Mouse (Mus musculus): ENCODE data around the gene Lysmd1. TPM values are rescaled to one million over a fixed set of nuclear protein-coding genes. Genes with fewer than 3 reads are reported as not detected.

Lysmd1 gene
- total and polyA plus RNA-seq, 2 experiments from 2014 or later = 35.3 to 51.9 TPM

- Histone ChIP-seq H3K4me3 (ENCODE audit: low read depth, low read length) (no peak overlapping the region), H3K27me3 (ENCODE audit: insufficient read depth, low read length) (no peaks in the 10 kb centered on the region), H3K27ac (ENCODE audit: low read depth, low read length) (no peak overlapping the region), H3K4me1 (ENCODE audit: insufficient read depth, low read length) (0 out of 2 replicates have a peak, but pooled peaks cover 1% of the 10 kb centered on the region), H3K9me3 (ENCODE audit: low read length) (no peaks in the 10 kb centered on the region), H3K36me3 (ENCODE audit: insufficient read depth, low read length) (peaks cover 51% of the 10 kb centered on the region), H3K9ac (replicated peaks; ENCODE audit: low read length, poor library complexity, severe bottlenecking) (no peak overlapping the region), H3K4me2 (ENCODE audit: low read depth, low read length, poor library complexity, severe bottlenecking) (no peak overlapping the region)
- 94% methylated on average over 2 of the region's 2 CpGs for WGBS
- DNase-seq (ENCODE audit: low spot score) = no peak
- no peak for TF ChIP-seq CTCF (IDR thresholded peaks at IDR 0.05)
- ATAC-seq (ENCODE audit: low FRiP score) = no peak
Measured at GRCm38 (mm10) chr3:95117751-95118150, 16.1 kb upstream of the Lysmd1 start.

- Histone ChIP-seq H3K36me3 (ENCODE audit: insufficient read depth, low read length) (peaks cover 37% of the 10 kb centered on the region), H3K27me3 (ENCODE audit: insufficient read depth, low read length) (no peaks in the 10 kb centered on the region), H3K4me2 (ENCODE audit: low read depth, low read length, poor library complexity, severe bottlenecking) (no peak overlapping the region), H3K9ac (replicated peaks; ENCODE audit: low read length, poor library complexity, severe bottlenecking) (no peak overlapping the region), H3K4me3 (ENCODE audit: low read depth, low read length) (no peak overlapping the region), H3K27ac (ENCODE audit: low read depth, low read length) (no peak overlapping the region), H3K4me1 (ENCODE audit: insufficient read depth, low read length) (no peaks in the 10 kb centered on the region), H3K9me3 (ENCODE audit: low read length) (no peaks in the 10 kb centered on the region)
- 92% methylated on average over 6 of the region's 6 CpGs for WGBS
- no peak for TF ChIP-seq CTCF (IDR thresholded peaks at IDR 0.05)
- ATAC-seq (ENCODE audit: low FRiP score) (no peak), DNase-seq (ENCODE audit: low spot score) (no peak)
Measured at GRCm38 (mm10) chr3:95121580-95121979, 12.3 kb upstream of the Lysmd1 start.

- 60% methylated on average over 6 of the region's 6 CpGs for WGBS
- no peaks in the 10 kb centered on the region for H3K9me3 ChIP-seq (ENCODE audit: low read length)
- no peak within 1 kb of the TSS for H3K4me3 ChIP-seq (ENCODE audit: low read depth, low read length)
- DNase-seq (ENCODE audit: low spot score) (no peak), ATAC-seq (ENCODE audit: low FRiP score) (no peak)
- no peak within 1 kb of the TSS for H3K27ac ChIP-seq (ENCODE audit: low read depth, low read length)
- no peaks in the 10 kb centered on the region for H3K27me3 ChIP-seq (ENCODE audit: insufficient read depth, low read length)
- TF ChIP-seq CTCF (IDR thresholded peaks at IDR 0.05) = peak; percentile 60
- peaks cover 30% of the 10 kb centered on the region for H3K36me3 ChIP-seq (ENCODE audit: insufficient read depth, low read length)
- H3K9ac ChIP-seq (replicated peaks; ENCODE audit: low read length, poor library complexity, severe bottlenecking) = no peak within 1 kb of the TSS
- H3K4me2 ChIP-seq (ENCODE audit: low read depth, low read length, poor library complexity, severe bottlenecking) = no peak within 1 kb of the TSS
- H3K4me1 ChIP-seq (ENCODE audit: insufficient read depth, low read length) = no peaks in the 10 kb centered on the region
Measured at GRCm38 (mm10) chr3:95124246-95124645, 9.6 kb upstream of the Lysmd1 start, which contains the start of gene Tmod4. Gene Tmod4 (plus strand): TSS chr3:95124476.

- no peak for TF ChIP-seq CTCF (IDR thresholded peaks at IDR 0.05)
Measured at GRCm38 (mm10) chr3:95124972-95125371, 8.9 kb upstream of the Lysmd1 start.

GRCm38 (mm10) chr3:95129226-95129651, 4.6 kb upstream of the Lysmd1 start:
- no peak for DNase-seq (ENCODE audit: low spot score)
- TF ChIP-seq CTCF (IDR thresholded peaks at IDR 0.05) = no peak
- Histone ChIP-seq H3K9me3 (ENCODE audit: low read length) (no peaks in the 10 kb centered on the region), H3K36me3 (ENCODE audit: insufficient read depth, low read length) (peaks cover 13% of the 10 kb centered on the region), H3K9ac (replicated peaks; ENCODE audit: low read length, poor library complexity, severe bottlenecking) (no peak overlapping the region), H3K4me3 (ENCODE audit: low read depth, low read length) (no peak overlapping the region), H3K4me2 (ENCODE audit: low read depth, low read length, poor library complexity, severe bottlenecking) (no peak overlapping the region), H3K4me1 (ENCODE audit: insufficient read depth, low read length) (peaks cover 6% of the 10 kb centered on the region; the same call in 1 of the 2 replicates), H3K27me3 (ENCODE audit: insufficient read depth, low read length) (no peaks in the 10 kb centered on the region), H3K27ac (ENCODE audit: low read depth, low read length) (no peak overlapping the region)
- 41% methylated on average over 6 of the region's 6 CpGs for WGBS
- ATAC-seq (ENCODE audit: low FRiP score) = no peak

More at GRCm38 (mm10) chr3:95124972-95125371, 8.9 kb upstream of the Lysmd1 start:
- Histone ChIP-seq H3K9ac (replicated peaks; ENCODE audit: low read length, poor library complexity, severe bottlenecking) (no peak overlapping the region), H3K4me2 (ENCODE audit: low read depth, low read length, poor library complexity, severe bottlenecking) (no peak overlapping the region), H3K4me1 (ENCODE audit: insufficient read depth, low read length) (no peaks in the 10 kb centered on the region), H3K27me3 (ENCODE audit: insufficient read depth, low read length) (no peaks in the 10 kb centered on the region), H3K4me3 (ENCODE audit: low read depth, low read length) (no peak overlapping the region), H3K36me3 (ENCODE audit: insufficient read depth, low read length) (peaks cover 30% of the 10 kb centered on the region), H3K9me3 (ENCODE audit: low read length) (no peaks in the 10 kb centered on the region), H3K27ac (ENCODE audit: low read depth, low read length) (no peak overlapping the region)
- ATAC-seq (ENCODE audit: low FRiP score) (no peak), DNase-seq (ENCODE audit: low spot score) (peak; percentile 65)
- WGBS = 36% methylated on average over 5 of the region's 5 CpGs

- DNase-seq (ENCODE audit: low spot score) = no peak
- Histone ChIP-seq H3K4me3 (ENCODE audit: low read depth, low read length) (no peak overlapping the region), H3K9ac (replicated peaks; ENCODE audit: low read length, poor library complexity, severe bottlenecking) (no peak overlapping the region), H3K27me3 (ENCODE audit: insufficient read depth, low read length) (no peaks in the 10 kb centered on the region), H3K9me3 (ENCODE audit: low read length) (no peaks in the 10 kb centered on the region), H3K4me2 (ENCODE audit: low read depth, low read length, poor library complexity, severe bottlenecking) (no peak overlapping the region), H3K4me1 (ENCODE audit: insufficient read depth, low read length) (peaks cover 6% of the 10 kb centered on the region; the same call in 1 of the 2 replicates), H3K27ac (ENCODE audit: low read depth, low read length) (no peak overlapping the region), H3K36me3 (ENCODE audit: insufficient read depth, low read length) (peaks cover 13% of the 10 kb centered on the region)
- no peak for TF ChIP-seq CTCF (IDR thresholded peaks at IDR 0.05)
- ATAC-seq (ENCODE audit: low FRiP score) = no peak
- WGBS = 93% methylated on average over 5 of the region's 5 CpGs
Measured at GRCm38 (mm10) chr3:95130081-95130480, 3.8 kb upstream of the Lysmd1 start.

All from midbrain, postnatal 0 days (tissue).